Mouse (Mus musculus) A20 (cell line): ENCODE data around the gene Hmg20b.

ENCODE experiments used
- DNase-seq: peaks from one replicate; pipeline ENCODE4 v3.0.0-alpha.2; 2011; ENCODE audit warnings: low read depth, low spot score

Hmg20b gene

DNA sequence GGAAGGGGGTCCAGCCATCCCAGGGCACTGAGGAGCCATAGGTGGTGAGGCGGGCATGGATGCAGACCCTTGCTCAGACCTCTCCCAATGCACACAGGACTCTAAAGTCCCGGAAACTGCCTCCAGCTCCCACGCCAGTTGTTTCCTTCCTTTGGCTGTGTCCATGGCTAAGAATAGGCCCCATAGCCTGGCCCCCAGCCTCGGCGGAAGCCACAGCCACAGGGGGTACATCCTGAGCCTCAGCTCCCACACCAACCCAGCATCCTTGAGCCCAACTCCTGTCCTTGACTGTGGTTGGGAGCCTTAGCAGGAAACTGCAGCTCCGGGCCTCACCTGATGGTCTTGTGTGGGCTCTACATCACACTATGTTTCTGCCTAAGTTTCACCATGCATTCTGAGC is 23.4 kb downstream of the Hmg20b start:
- no peak for DNase-seq

DNA sequence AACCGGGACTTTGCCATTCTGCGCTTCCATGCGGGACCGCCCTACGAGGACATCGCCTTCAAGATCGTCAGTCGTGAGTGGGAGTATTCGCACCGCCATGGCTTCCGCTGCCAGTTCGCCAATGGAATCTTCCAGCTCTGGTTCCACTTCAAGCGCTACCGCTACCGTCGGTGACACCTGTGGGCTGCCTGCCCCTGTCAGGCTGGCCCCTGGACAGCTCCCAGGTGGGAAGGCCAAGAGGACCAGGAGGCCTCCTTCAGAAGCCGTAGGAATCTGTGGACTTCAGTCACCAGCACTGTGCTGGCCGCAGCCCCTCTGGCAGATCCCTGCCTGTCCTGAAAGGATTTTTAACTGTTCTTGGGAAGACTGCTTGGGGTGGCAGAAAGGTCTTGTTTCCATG is 24.5 kb downstream of the Hmg20b start:
- no peak for DNase-seq

DNA sequence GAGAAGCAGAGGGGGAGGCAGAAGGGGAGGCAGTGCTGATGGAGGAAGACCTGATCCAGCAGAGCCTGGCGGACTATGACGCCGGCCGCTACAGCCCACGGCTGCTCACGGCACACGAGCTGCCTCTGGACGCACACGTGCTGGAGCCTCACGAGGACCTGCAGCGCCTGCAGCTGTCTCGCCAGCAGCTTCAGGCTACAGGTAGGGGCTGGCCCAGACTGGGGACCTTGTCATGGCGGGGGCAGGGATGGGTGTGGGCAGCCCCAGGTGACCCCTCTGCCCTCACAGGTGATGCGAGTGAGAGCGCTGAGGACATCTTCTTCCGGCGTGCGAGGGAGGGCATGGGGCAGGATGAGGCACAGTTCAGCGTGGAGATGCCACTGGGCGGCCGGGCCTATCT is 25.1 kb downstream of the Hmg20b start:
- DNase-seq: no peak

DNA sequence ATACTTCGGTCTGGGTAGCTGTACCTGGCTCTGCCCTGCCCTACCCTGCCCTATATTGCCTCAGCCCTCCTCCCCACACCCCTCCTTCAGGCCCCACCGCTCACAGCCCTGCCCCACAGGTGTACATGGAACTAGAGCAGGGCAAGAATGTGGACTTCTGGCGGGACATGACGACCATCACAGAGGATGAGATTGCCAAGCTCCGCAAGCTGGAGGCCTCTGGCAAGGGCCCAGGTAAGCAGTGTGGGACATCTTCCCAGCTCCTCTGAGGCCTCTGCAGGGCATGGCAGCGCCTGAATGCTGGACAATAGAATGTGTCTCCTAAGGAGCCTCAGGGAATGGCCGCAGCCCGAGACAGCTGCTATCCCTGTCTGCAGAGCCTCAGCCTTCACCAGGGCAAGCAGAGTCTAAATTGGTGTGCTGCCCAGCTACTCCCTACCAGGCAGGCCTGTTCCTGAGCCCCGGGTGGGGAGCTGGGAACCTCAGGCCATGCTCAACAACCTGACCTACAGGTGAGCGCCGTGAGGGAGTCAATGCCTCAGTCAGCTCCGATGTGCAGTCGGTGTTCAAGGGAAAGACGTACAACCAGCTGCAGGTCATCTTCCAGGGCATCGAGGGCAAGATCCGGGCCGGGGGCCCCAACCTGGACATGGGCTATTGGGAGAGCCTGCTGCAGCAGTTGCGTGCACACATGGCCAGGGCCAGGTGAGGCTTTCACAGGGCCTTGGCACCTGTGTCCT is 26.3 kb downstream of the Hmg20b start:
- no peak for DNase-seq

DNA sequence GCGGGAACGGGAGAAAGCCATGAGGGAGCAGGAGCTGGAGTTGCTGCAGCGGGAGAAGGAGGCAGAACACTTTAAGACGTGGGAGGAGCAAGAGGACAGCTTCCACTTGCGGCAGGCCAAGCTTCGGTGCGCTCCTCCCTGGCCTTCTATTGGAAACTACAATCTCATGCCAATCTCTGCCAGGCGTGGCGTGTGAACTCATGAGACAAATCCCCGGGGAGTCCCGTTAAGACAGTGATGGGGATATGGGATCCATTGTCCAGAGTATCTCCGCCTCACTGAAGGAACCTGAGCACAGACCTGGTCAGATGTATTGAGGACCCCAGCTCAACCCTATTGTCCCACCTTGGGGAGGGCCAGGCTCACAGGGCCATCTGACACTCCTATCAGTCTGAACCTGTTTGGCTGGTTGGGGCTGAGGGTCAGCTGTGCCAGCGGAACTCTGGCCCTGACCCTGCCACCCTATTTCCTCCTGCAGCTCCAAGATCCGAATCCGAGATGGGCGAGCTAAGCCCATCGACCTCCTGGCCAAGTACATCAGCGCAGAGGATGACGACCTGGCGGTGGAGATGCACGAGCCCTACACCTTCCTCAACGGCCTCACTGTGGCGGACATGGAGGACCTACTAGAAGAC is 27.0 kb downstream of the Hmg20b start:
- DNase-seq: no peak

DNA sequence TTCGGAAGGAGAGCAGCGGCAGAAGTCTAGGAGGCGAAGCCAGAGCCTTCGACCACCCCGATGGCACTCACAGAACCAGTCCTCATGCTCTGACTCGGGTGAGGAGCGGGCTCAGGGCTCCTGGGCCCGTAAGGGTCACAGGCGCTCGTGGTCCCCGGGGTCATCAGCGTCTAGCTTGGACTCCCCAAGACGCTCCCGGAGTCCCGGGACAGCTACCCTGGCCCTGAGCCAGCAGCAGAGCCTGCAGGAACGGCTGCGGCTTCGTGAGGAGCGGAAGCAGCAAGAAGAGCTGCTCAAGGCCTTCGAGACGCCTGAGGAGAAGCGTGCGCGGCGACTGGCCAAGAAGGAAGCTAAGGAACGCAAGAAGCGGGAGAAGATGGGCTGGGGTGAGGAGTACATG is 27.8 kb downstream of the Hmg20b start:
- DNase-seq: no peak

DNA sequence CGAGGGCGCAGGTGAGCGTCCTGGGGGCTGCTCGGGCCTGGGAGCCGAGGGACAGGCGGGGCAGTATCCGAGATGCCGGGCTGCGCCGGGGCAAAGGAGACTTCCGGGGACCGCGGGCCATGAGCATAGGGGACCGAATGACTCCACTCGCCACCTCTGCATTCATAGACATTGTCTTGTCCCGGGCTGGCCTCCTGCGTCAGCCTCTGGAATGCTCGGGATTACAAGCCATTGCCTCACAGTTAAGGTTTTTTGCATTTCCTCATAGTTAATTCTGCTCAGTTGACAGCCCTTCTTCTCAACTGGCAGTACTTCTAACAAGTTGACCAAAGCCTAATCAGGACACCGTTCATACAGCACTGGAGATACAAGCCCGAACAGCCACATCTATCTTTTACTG is 28.8 kb downstream of the Hmg20b start:
- no peak for DNase-seq

DNA sequence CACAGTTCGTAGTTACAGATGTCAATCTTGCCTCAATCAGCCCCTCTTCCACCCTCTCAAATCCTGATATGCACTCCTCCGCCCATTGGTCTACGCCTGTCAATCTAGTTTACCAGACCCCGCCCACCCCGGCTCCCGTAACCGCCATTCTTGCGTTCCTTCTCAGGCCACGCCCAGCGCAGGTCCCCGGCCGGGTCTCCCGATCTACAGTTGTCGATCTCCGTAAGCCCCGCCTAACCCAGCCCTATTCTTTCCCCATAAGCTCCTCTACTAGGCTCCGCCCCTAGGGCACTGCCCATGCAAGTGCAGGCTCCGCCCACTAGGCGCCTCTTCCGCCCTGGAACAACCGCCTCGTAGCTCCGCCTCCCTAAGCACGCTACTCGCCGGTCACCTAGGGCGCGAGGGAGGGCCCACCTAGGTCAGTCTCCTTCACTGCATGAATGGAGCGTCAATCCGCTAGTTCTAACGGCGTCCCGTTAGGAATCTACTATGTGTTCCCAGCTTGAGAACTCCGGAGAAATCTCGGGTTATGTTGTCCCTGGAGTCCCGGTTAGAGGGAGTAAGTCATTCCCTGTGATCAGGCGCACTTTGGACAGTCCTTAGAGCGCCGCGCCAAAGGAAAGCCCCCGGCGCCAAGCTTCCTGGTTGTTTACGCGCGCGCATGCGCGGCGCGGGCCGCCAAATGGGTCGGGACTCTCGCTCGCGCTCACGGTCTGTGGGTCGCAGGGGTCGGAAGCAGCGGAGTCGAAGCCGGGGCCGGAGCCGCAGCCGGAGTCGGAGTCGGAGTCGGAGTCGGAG is 29.5 kb downstream of the Hmg20b start, which contains the start of gene Cactin:
Cactin (plus strand) TSS at position 554 of the 798 bp plus-strand sequence.
- peak; percentile 100 for DNase-seq

DNA sequence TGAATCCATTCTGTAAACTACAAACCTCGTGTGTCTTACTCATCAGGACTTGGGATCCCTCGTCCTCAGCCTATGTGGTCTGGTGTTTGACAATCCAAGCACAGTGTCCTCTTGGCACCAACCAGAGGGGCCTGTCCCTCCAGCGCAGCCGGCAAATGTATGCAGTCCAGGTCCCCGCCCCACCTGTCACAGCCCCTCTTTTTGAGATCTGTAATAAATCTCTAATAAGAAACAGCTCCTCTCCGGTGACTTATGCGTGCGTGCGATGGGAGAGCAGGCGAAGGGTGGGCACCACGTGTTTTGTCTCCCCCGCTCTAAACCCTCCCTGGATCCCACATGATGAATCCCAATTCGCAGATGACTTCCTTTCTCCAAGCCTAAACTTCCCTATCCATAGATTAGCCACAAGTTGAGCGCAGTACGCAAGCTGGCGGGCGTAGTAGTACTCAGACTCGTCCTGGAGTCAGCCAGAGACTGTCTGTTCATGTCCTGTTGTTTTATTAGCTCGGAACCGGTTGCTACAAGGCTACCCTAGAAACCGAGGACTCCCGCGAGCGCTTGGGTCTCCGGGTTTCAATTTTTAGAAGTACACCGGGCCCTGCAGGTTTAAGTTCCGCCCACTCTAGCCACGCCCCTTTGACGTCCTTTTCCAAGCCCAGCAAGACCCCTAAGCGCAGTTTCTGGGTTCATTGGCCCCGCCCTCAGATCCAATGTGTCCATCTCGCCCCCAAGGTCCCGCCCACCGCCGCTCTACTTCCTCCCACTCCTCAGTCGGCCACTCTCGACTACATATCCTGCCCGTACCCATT is 30.3 kb downstream of the Hmg20b start:
- DNase-seq: peak; percentile 100

DNA sequence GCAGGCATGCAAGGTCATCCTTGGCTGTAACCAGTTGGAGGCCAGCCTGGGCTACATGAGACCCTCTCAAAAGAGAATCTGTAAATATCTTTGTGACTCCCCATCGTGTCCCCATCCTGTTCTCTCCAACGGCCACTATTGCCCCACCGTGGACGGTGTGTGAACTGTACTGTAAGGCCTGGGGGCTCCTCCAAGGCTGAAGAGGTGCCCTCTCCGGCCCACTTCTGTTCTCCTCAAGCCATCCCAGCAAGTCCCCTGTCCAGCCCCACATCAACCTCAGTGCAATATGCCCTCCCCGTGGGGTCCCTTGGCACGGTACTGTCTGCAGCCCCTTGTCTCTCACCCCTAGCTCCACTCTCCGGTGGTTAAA is 31.0 kb downstream of the Hmg20b start:
- peak; percentile 62 for DNase-seq

DNA sequence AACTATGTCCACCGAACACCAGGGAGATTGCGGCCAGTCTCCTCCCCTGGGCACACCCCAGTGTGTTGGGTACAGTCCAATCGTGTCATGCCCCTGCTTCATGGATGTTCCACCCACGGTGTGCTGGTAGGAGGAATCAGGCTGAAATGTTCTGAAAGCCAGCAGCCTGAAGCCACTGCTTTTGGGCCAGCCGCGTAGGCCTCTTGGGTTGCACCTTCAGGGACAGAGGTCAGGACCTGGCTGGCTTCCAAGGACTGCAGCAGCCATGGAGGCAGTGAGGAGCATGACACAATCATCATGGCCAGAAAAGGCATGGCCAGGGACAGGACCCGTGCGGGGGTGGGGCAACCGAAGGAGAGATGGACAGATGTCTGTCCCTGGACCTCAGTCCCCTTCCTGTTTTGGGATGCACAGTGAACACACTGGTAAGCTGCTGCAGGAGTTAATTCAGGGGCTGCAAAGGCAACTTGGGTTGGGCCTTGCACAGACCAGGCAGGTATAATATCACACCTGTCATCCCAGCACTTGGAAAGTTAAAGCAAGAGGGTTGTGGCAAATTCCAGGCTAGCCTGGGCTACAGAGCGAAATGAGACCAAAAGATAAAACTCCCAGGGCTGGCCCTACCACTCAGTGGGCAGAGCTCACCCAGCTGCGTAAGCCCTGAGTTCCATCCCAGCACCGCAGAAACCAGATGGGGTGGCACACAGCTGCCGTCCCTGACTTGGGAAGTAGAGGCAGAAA is 31.5 kb downstream of the Hmg20b start:
- no peak for DNase-seq

DNA sequence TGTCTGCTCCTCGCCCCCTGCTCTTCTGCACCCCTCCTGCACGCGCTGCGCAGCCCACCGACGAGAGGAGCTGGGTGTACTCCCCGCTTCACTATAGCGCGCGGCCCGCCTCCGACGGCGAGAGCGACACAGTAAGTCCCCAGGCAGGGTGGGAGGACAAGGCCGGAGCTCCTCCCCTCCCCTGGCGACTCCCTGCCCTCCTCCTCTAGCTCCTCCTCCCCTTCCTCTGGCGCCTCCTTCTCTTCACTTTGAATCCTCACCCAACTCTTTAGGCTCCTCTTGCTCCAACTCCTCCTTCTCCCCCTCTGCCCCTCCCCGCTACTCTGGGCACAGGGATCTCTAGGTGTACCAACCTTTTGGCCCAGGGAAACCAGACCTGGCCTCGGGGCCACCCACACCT is 33.0 kb downstream of the Hmg20b start:
- DNase-seq: no peak

DNA sequence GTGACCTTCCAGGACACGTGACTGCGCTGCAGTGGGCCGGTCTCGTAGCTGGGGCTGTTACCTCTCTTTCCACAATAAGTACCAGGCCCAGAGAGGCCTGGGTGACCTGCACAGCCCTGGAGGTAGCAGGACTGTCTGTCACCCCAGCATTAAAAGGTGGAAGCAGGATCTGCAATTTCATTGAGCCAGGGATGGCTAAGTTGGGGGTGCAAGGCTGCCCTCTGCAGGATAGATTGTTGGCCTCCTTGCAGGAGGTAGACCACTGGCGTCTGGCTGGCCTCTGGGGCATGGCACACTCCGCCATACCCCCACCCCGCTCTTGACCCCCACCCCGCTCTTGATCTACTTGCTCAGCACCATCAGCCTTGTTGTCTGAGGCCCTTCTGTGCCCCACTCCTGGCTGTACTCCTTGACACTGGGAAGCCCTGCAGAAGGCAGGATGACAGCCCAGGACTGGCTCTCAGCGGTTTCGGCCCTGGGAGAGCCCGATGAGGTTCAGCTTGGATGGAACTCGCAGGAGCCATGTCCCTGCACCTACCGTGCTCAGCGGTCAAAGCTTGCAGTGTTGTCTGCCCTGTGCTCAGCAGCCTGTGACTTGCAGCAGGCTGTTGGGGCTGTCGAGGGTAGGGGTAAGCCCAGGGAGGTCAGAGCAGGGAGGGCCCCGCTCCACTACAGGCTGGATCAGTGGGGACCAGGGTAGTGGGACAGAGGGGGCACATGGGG is 33.8 kb downstream of the Hmg20b start:
- peak; percentile 46 for DNase-seq

DNA sequence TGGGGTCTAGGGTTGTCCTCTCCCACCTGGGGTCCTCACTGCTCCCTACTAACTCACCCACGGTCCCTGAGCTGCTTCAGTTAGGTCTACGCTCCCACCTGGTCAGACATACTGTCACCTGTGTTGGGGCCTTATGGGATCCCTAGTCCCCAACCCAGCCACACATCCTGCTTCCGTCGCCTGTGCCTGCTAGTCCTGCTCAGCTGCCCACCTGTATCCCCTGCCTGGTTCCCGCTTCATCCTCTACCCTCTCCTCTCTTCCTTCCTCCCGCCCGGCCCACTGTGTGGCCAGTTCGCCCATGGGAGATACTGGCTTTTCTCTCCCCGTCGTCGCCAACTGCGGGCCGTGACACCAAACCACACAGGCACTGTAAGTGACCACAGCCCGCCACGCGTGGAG is 34.7 kb downstream of the Hmg20b start:
- DNase-seq: no peak

DNA sequence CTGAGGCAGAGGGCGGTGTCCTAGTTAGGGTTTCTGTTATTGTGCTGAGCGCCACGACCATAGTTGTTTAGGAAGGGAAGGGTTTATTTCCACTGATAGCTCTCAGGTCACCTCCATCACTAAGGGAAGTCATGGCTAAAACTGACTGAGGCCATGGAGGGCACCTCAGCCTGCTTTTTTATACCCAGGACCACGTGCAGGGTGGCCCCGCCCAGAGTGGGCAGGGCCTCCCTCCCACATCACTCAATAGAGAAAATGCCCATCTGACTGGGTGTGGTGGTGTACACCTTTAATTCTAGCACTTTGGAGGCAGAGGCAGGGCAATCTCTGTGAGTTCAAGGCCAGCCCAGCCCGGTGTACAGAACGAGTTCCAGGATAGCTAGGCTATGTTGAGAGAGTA is 36.1 kb downstream of the Hmg20b start:
- DNase-seq: no peak

DNA sequence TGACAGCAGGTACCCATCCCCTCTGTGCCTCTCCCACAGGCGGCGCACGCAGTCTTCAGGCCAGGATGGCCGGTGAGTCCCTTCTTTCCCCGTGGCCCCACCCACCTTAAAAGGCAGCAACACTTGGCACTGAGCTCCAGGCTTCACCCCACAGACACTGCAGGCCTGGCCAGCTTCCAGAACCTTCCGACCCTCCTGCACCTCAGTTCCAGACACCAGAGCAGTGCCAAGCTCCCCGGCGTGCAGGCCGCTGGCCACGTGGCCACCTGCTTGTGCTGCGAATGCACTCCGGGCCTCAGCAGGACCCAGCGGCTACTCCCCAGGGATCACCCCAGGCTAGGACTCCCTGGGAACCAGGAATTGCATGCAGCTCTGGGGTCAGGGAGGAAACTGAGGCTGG is 36.7 kb downstream of the Hmg20b start:
- no peak for DNase-seq

DNA sequence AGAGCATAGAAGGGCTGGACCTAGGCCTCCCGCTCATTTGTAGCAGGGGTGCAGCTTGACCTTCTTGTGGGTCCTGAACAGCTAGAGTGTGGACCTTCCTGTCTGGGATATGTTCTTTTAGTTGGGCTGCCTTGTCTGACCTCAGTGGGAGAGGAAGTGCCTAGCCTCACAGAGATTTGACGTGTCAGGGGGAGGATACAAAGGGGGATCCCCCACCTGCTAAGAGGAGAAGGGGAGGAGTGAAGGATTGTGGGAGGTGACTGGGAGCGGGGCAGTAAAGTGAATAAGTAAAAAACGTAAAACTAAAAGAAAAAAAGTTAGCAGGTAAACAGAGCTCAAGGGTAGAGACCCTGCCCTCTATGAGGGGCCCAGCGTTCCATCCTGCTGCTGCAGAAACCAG is 40.7 kb downstream of the Hmg20b start:
- no peak for DNase-seq

DNA sequence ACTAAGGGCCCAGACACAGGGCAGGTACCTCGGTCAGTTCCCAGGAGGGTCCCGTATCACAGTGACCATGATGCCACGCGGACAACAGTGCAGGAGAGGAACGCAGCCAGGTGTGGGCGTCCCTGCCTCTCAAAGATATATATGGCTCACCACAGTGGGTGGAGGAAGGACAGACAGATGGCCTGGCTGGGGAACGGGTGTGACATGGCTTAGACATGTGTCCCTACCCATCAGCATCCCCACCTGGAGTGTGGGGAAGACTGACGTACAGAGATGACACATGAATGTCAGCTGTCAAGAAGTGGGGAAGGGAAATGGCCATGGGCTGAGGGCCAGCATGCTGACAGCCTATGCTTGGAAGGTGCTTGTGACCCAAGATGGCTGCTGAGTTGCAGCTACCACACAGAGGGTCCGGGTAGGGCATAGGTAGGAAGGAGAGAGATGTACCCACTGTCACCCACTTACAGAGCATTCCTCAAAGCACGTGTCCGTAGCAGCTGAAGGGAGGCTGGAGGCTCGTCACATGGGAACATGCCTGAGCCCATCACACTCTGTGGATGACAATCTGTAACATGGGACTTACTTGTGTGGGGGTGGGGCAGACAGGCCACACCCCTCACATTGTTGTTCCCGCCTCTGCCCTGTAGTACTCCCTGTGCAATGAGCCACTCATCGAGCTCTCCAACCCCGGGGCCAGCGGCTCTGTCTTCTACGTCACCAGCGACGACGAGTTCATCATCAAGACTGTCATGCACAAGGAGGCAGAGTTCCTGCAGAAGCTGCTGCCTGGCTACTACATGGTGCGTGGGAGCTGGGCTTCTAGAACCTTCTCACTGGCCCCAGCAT is 43.2 kb downstream of the Hmg20b start:
- DNase-seq: no peak

DNA sequence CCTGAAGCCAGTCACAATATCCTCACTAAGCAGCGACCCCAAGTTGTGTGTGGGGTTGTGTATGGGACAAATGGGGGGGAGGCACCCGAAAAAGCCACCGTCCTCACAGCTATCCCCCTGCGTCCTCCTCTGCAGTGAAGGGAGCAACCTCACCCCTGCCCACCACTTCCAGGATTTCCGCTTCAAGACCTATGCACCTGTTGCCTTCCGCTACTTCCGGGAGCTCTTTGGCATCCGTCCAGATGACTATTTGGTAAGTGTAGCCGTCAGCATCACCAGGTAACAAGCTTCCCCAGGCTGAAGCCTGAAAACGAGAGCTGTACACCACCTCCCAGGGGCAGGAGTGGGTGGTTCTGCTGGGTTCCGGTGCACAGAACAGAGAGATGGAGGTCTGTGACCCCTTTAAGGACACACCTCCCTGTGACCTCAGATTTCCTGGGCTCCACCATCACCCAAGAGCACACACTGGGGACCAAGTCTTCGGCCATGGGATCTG is 44.1 kb downstream of the Hmg20b start:
- no peak for DNase-seq
